Mouse (Mus musculus) adrenal gland, adult 2 months (tissue): Measurements from ENCODE around the gene Abl1. TPM values are rescaled to one million over a fixed set of nuclear protein-coding genes. Genes with fewer than 3 reads are reported as not detected.

Experiments used
- DNase-seq: peaks from one replicate; pipeline ENCODE4 v3.0.0; 2021
- polyA plus RNA-seq: library from polyadenylated mRNA; depleted of rRNA; stranded (reverse); fragments of >200 nt; gene quantifications from 2 replicates; pipeline ENCODE4 v1.2.3, GENCODE M21; 2012
- total RNA-seq, 2 experiments: library from RNA; stranded (reverse); gene quantifications; 2 replicates each; pipeline ENCODE4 v1.2.3; 2021

The Abl1 gene
- total and polyA plus RNA-seq, 3 experiments: 57.0 to 63.5 (median 62.7) TPM

GRCm38 (mm10) chr2:31788227-31788626 is 100.1 kb downstream of the Abl1 start:
- DNase-seq: no peak

- DNase-seq: no peak
Observed at GRCm38 (mm10) chr2:31789215-31789614, 101.0 kb downstream of the Abl1 start.

GRCm38 (mm10) chr2:31790728-31791251 is 102.6 kb downstream of the Abl1 start:
- no peak for DNase-seq

GRCm38 (mm10) chr2:31791260-31791659 is 103.1 kb downstream of the Abl1 start:
- no peak for DNase-seq

- DNase-seq: no peak
Observed at GRCm38 (mm10) chr2:31792611-31793010, 104.4 kb downstream of the Abl1 start.

- no peak for DNase-seq
Observed at GRCm38 (mm10) chr2:31796943-31797342, 108.8 kb downstream of the Abl1 start.

GRCm38 (mm10) chr2:31801416-31801815 is 113.2 kb downstream of the Abl1 start:
- DNase-seq: no peak

GRCm38 (mm10) chr2:31802811-31803210 is 114.6 kb downstream of the Abl1 start:
- no peak for DNase-seq

GRCm38 (mm10) chr2:31803480-31803879 is 115.3 kb downstream of the Abl1 start:
- DNase-seq: no peak

GRCm38 (mm10) chr2:31806639-31807382 is 118.6 kb downstream of the Abl1 start:
- DNase-seq: no peak

- no peak for DNase-seq
Observed at GRCm38 (mm10) chr2:31808410-31809357, 120.5 kb downstream of the Abl1 start.

- DNase-seq: no peak
Observed at GRCm38 (mm10) chr2:31809358-31809740, 121.2 kb downstream of the Abl1 start.

GRCm38 (mm10) chr2:31810444-31810843 is 122.3 kb downstream of the Abl1 start, which contains the start of gene Qrfp:
Qrfp (minus strand) TSS chr2:31810580.
- DNase-seq: no peak

- no peak for DNase-seq
Observed at GRCm38 (mm10) chr2:31811086-31811958, 123.1 kb downstream of the Abl1 start.

- DNase-seq: no peak
Observed at GRCm38 (mm10) chr2:31813641-31814040, 125.5 kb downstream of the Abl1 start.

GRCm38 (mm10) chr2:31814699-31815098 is 126.5 kb downstream of the Abl1 start:
- no peak for DNase-seq

GRCm38 (mm10) chr2:31815367-31815766 is 127.2 kb downstream of the Abl1 start:
- DNase-seq: peak; percentile 57

- no peak for DNase-seq
Observed at GRCm38 (mm10) chr2:31822524-31823371, 134.6 kb downstream of the Abl1 start.

- DNase-seq: no peak
Observed at GRCm38 (mm10) chr2:31823933-31824730, 136.0 kb downstream of the Abl1 start.

GRCm38 (mm10) chr2:31825469-31825911 is 137.3 kb downstream of the Abl1 start:
- no peak for DNase-seq
